Mouse (Mus musculus): ENCODE measurements around the gene Saysd1. TPM values are rescaled to one million over a fixed set of nuclear protein-coding genes. Genes with fewer than 3 reads are reported as not detected.

Saysd1 gene
- total and polyA plus RNA-seq, 3 experiments, result 5.3 to 6.6 (median 5.9) TPM

GRCm38 (mm10) chr14:20074759-20075158, 63.6 kb downstream of the Saysd1 start:
- DNase-seq (ENCODE audit: extremely low read depth), result peak; percentile 68
- H3K79me2 ChIP-seq (replicated peaks; ENCODE audit: control insufficient read depth, extremely low read depth, insufficient read depth, poor library complexity, severe bottlenecking), result no peaks in the 10 kb centered on the region
- dilution Hi-C loops (cut with MboI; ENCODE audit: extremely low pct_ligation_motif_present, extremely low pct_unique_long_range_greater_than_20kb, low sequenced_read_pairs) (no loop called here), in situ Hi-C loops (cut with MboI; ENCODE audit: low pct_ligation_motif_present, low pct_unique_long_range_greater_than_20kb, low sequenced_read_pairs) (loop anchor here (5.0 kb wide), 2 partner anchors 237 to 367 kb away; no protein-coding TSS in a partner anchor)
- TF ChIP-seq JUN (IDR thresholded peaks at IDR 0.05; ENCODE audit: insufficient read depth, low read depth, low read length) (peak; percentile 85), MEF2A (IDR thresholded peaks at IDR 0.05; ENCODE audit: borderline replicate concordance, low read depth, low read length) (peak; percentile 97), TBP (conservative IDR thresholded peaks at IDR 0.05; ENCODE audit: low read depth, low read length) (0 out of 2 replicates have a peak, but pooled peaks have one; percentile 50), ETS1 (conservative IDR thresholded peaks at IDR 0.05; ENCODE audit: low read depth, low read length) (peak; percentile 75), RCOR1 (conservative IDR thresholded peaks at IDR 0.05; ENCODE audit: low read depth, low read length) (peak; percentile 84; the same call in 1 of the 2 replicates), SIN3A (IDR thresholded peaks at IDR 0.05; ENCODE audit: low read length) (peak; percentile 75), RAD21 (IDR thresholded peaks at IDR 0.05; ENCODE audit: low read depth, low read length) (no peak), HCFC1 (IDR thresholded peaks at IDR 0.05; ENCODE audit: low read depth, low read length) (no peak), MAFK (IDR thresholded peaks at IDR 0.05; ENCODE audit: insufficient replicate concordance, low read length) (peak; percentile 59; the same call in 1 of the 2 replicates), MAZ (IDR thresholded peaks at IDR 0.05; ENCODE audit: low read depth, low read length) (0 out of 2 replicates have a peak, but pooled peaks have one; percentile 24), JUND (conservative IDR thresholded peaks at IDR 0.05; ENCODE audit: low read depth, low read length) (peak; percentile 93), TCF12 (IDR thresholded peaks at IDR 0.05; ENCODE audit: low read depth, low read length) (peak; percentile 62), EP300 (IDR thresholded peaks at IDR 0.05; ENCODE audit: low read length) (peak; percentile 93), MAX (IDR thresholded peaks at IDR 0.05; ENCODE audit: low read length) (peak; percentile 81), USF2 (conservative IDR thresholded peaks at IDR 0.05; ENCODE audit: low read depth, low read length) (0 out of 2 replicates have a peak, but pooled peaks have one; percentile 11), CHD2 (IDR thresholded peaks at IDR 0.05; ENCODE audit: low read length) (peak; percentile 60; the same call in 1 of the 2 replicates), MYC (IDR thresholded peaks at IDR 0.05; ENCODE audit: low read depth, low read length) (peak; percentile 80; the same call in 1 of the 2 replicates), POLR2A (IDR thresholded peaks at IDR 0.05; ENCODE audit: low read depth, low read length) (0 out of 2 replicates have a peak, but pooled peaks have one; percentile 22), ZMIZ1 (IDR thresholded peaks at IDR 0.05; ENCODE audit: low read depth, low read length) (no peak), IRF4 (IDR thresholded peaks at IDR 0.05; ENCODE audit: low read depth, low read length) (peak; percentile 96), ZKSCAN1 (IDR thresholded peaks at IDR 0.05; ENCODE audit: borderline replicate concordance, low read depth, low read length) (no peak), ZNF384 (IDR thresholded peaks at IDR 0.05; ENCODE audit: low read depth, low read length) (no peak), MXI1 (IDR thresholded peaks at IDR 0.05; ENCODE audit: low read depth, low read length) (peak; percentile 64; the same call in 1 of the 2 replicates), E2F4 (IDR thresholded peaks at IDR 0.05; ENCODE audit: insufficient replicate concordance, low read depth, low read length) (no peak), BHLHE40 (IDR thresholded peaks at IDR 0.05; ENCODE audit: low read depth, low read length) (peak; percentile 77)
- peaks cover 0 to 25% of the 10 kb centered on the region in 2 experiments for H3K36me3 ChIP-seq (replicated peaks in 1 of 2; ENCODE audit: control insufficient read depth in 1 of 2, insufficient read depth in 1 of 2, low read length in 1 of 2)
- no peaks in the 10 kb centered on the region for H3K9me3 ChIP-seq (replicated peaks; ENCODE audit: low read length)
- H3K4me1 ChIP-seq (ENCODE audit: control insufficient read depth in 1 of 2, insufficient read depth in 2 of 2), result peaks cover 0 to 24% of the 10 kb centered on the region in 2 experiments; a peak in 3 of 4 replicates
- peak overlapping the region; percentile 32; the same call in 1 of the 2 replicates for H3K9ac ChIP-seq (ENCODE audit: insufficient read depth, low read depth)
- H3K27ac ChIP-seq (ENCODE audit: insufficient read depth, low read depth), result peak overlapping the region; percentile 83
- H3K27me3 ChIP-seq (replicated peaks), result no peaks in the 10 kb centered on the region
- H3K4me2 ChIP-seq (ENCODE audit: insufficient read depth, low read depth, poor library complexity, severe bottlenecking), result peak overlapping the region; percentile 77
- no peak overlapping the region for H3K4me3 ChIP-seq (replicated peaks in 1 of 3; ENCODE audit: low read depth in 2 of 3, low read length in 2 of 3, poor library complexity in 1 of 3)

All from CH12.LX (cell line).